Comparison of ENCODE assay signal across 15 mouse cellular contexts in the genomic region with DNA sequence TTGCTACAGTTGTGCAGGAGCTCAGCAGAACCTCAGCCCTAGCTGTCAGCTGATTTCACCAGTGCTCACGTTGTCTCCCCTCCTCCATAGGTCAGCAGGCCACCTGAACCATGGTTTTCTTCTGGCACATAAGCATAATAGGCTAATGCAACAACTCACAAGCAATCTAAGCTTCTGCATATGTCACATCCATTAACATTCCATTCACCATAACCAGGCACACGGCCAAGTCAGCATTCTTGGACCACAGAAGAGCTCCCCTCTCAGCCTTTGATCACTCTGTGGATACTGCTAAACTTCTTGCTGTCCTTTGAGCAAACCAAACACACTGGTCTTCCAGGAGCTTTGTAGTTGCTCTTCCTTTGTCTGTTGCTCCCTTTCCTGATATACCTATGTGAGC.
A peak's percentile ranks its signal among the peaks of the same experiment; 100 is the strongest.
DNase-seq lines count a peak whose midpoint lies in the region; ATAC-seq and TF ChIP-seq lines count a peak whose summit lies in the region.
"Had no signal": no experiment of that assay in that cellular context is flagged by ENCODE, and none has a peak within 500 bp of the region (broad histone marks: within the 10 kb centered on the region; RNA-seq: fewer than 3 reads in every experiment).

No protein-coding gene starts in this region.

- WGBS in heart, adult 2 months: 30% methylated on average over 2 of the region's 2 CpGs
- 14% methylated on average over 2 of the region's 2 CpGs for WGBS in lung, embryonic 16.5 days
- WGBS in heart, embryonic 13.5 days: 30% methylated on average over 2 of the region's 2 CpGs

- TF ChIP-seq EP300 in heart, adult 2 months (IDR thresholded peaks at IDR 0.05; ENCODE audit: insufficient read depth, low read depth, low read length): no peak

- no peak for TF ChIP-seq CTCF in heart, adult 2 months (IDR thresholded peaks at IDR 0.05)

- intact Hi-C loops in heart, adult 2 months (cut with DNase I): no loop called here
- intact Hi-C loops in heart, postnatal 25 days (cut with DNase I): loop anchor here (10.0 kb wide), 1 partner anchor 143 kb away; no protein-coding TSS in a partner anchor

- no peaks in the 10 kb centered on the region for H3K9me3 ChIP-seq in lung, embryonic 16.5 days (ENCODE audit: control insufficient read depth, low read length)
- H3K9me3 ChIP-seq in heart, embryonic 13.5 days: no peaks in the 10 kb centered on the region
- H3K9me3 ChIP-seq: embryonic facial prominence, embryonic 12.5 days; hindbrain, embryonic 15.5 days; limb, embryonic 12.5 days had no signal

- no peaks in the 10 kb centered on the region for H3K4me1 ChIP-seq in heart, adult 2 months (ENCODE audit: control insufficient read depth, insufficient read depth, low read length)
- no peaks in the 10 kb centered on the region for H3K4me1 ChIP-seq in lung, embryonic 16.5 days (replicated peaks; ENCODE audit: control insufficient read depth, insufficient read depth, low read length)
- 0 out of 2 replicates have a peak, but pooled peaks cover 5% of the 10 kb centered on the region for H3K4me1 ChIP-seq in heart, embryonic 13.5 days
- H3K4me1 ChIP-seq: embryonic facial prominence, embryonic 12.5 days; hindbrain, embryonic 15.5 days; limb, embryonic 12.5 days had no signal

- TF ChIP-seq POLR2A in heart, adult 2 months (IDR thresholded peaks at IDR 0.05; ENCODE audit: insufficient read depth, low read depth, low read length): no peak

- no peak overlapping the region for H3K9ac ChIP-seq in heart, adult 2 months (ENCODE audit: low read depth, low read length)
- no peak overlapping the region for H3K9ac ChIP-seq in lung, embryonic 16.5 days (ENCODE audit: low read length)
- no peak overlapping the region for H3K9ac ChIP-seq in heart, embryonic 13.5 days
- H3K9ac ChIP-seq: embryonic facial prominence, embryonic 12.5 days; hindbrain, embryonic 15.5 days; limb, embryonic 12.5 days had no signal

- peak; percentile 5 to 27 for DNase-seq in heart, adult 2 months
- DNase-seq in heart, postnatal 25 days (ENCODE audit: low spot score): no peak
- DNase-seq in lung, adult 18-20 months: no peak
- peak; percentile 6 to 21 for DNase-seq in lung, postnatal 4 days
- no peak for DNase-seq in right cerebral cortex, postnatal 10 days (ENCODE audit: low spot score in 2 of 2)
- DNase-seq: cerebellum, postnatal 14 days; right cerebral cortex, postnatal 25 days had no signal

- H3K4me3 ChIP-seq in heart, adult 2 months: no peak overlapping the region
- H3K4me3 ChIP-seq in lung, embryonic 16.5 days (ENCODE audit: low read length): no peak overlapping the region
- H3K4me3 ChIP-seq in heart, embryonic 13.5 days: no peak overlapping the region
- H3K4me3 ChIP-seq: embryonic facial prominence, embryonic 12.5 days; hindbrain, embryonic 15.5 days; limb, embryonic 12.5 days had no signal

- H3K4me2 ChIP-seq in lung, embryonic 16.5 days (ENCODE audit: low read depth, low read length): no peak overlapping the region
- no peak overlapping the region for H3K4me2 ChIP-seq in heart, embryonic 13.5 days
- H3K4me2 ChIP-seq: embryonic facial prominence, embryonic 12.5 days; hindbrain, embryonic 15.5 days; limb, embryonic 12.5 days had no signal

- ATAC-seq in lung, embryonic 16.5 days (ENCODE audit: low read depth): peak; percentile 76
- ATAC-seq in heart, embryonic 13.5 days (ENCODE audit: extremely low read depth, insufficient number of reproducible peaks, low FRiP score, low TSS enrichment): no peak
- ATAC-seq: forebrain, embryonic 14.5 days; Patski had no signal

- no peaks in the 10 kb centered on the region for H3K79me2 ChIP-seq in heart, adult 2 months (replicated peaks; ENCODE audit: control insufficient read depth, insufficient read depth, low read length)

- H3K27ac ChIP-seq in heart, adult 2 months: no peak overlapping the region
- H3K27ac ChIP-seq in lung, embryonic 16.5 days (ENCODE audit: low read length): no peak overlapping the region
- H3K27ac ChIP-seq in heart, embryonic 13.5 days (replicated peaks): 0 out of 2 replicates have a peak overlapping the region, but pooled peaks have one; percentile 15
- H3K27ac ChIP-seq: embryonic facial prominence, embryonic 12.5 days; hindbrain, embryonic 15.5 days; limb, embryonic 12.5 days; macrophage had no signal

- H3K27me3 ChIP-seq in heart, adult 2 months (ENCODE audit: control insufficient read depth, insufficient read depth, low read length): no peaks in the 10 kb centered on the region
- H3K27me3 ChIP-seq in lung, embryonic 16.5 days (ENCODE audit: control insufficient read depth, insufficient read depth, low read depth, low read length): no peaks in the 10 kb centered on the region
- H3K27me3 ChIP-seq in heart, embryonic 13.5 days (replicated peaks): no peaks in the 10 kb centered on the region
- H3K27me3 ChIP-seq: embryonic facial prominence, embryonic 12.5 days; hindbrain, embryonic 15.5 days had no signal

- no peaks in the 10 kb centered on the region for H3K36me3 ChIP-seq in heart, adult 2 months (ENCODE audit: control insufficient read depth, insufficient read depth, low read length)
- H3K36me3 ChIP-seq in lung, embryonic 16.5 days (ENCODE audit: control insufficient read depth, insufficient read depth, low read length): no peaks in the 10 kb centered on the region
- H3K36me3 ChIP-seq in heart, embryonic 13.5 days: no peaks in the 10 kb centered on the region; the same call in 1 of the 2 replicates
- H3K36me3 ChIP-seq: embryonic facial prominence, embryonic 12.5 days; hindbrain, embryonic 15.5 days; limb, embryonic 12.5 days had no signal

Comparison
In these comparisons a context has a peak if more than half of its experiments do, and no peak if none do; other contexts are left out.
1. DNase-seq: peak in heart, adult 2 months (2 of 2) and lung, postnatal 4 days (2 of 2); none in heart, postnatal 25 days (single experiment), lung, adult 18-20 months (0 of 2) and right cerebral cortex, postnatal 10 days (0 of 2).